Mouse (Mus musculus) E14TG2a.4 (cell line): ENCODE data around the gene Olfr168.
"Not testable (repeated sequence)": the region's sequence is repeated elsewhere in the genome, so short reads cannot be mapped to it uniquely, and the experiment has no call there.

ENCODE experiments used
- CTCF ChIP-seq: conservative IDR thresholded peaks from 2 replicates; pipeline ENCODE4 v1.5.1; 2014; ENCODE audit warnings: low read length
- NANOG ChIP-seq: IDR thresholded peaks from 2 replicates; pipeline ENCODE4 v1.6.1; 2014; ENCODE audit warnings: borderline replicate concordance, low read length, mixed read lengths
- POU5F1 ChIP-seq: IDR thresholded peaks from 2 replicates; pipeline ENCODE4 v1.6.1; 2014; ENCODE audit warnings: low read length, borderline replicate concordance

DNA sequence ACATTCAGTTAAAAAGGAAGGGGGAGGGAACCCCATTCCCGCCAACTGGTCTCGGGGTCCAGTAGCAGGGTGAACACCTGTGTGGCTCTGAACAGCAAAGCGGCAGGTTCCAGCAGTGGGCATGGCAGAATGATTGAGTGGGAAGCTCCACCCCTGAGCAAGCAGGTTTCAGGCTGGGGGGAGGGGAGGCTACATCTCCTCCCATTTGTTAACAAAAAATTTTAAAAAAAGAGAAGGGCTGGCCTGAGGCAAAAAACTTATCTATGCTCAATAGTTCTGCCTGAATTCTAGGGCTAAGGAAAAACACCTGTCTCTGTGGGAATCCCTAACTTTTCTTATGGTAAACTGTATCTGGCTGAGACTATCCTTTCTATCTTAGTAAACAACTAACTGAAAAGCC, 16.9 kb upstream of the Olfr168 start:
- not testable (repeated sequence) for TF ChIP-seq CTCF, NANOG, POU5F1
